Mouse (Mus musculus) heart, adult 18-20 months (tissue): Measurements from ENCODE around the gene Lhx1. TPM values are rescaled to one million over a fixed set of nuclear protein-coding genes. Genes with fewer than 3 reads are reported as not detected.

Source experiments
- DNase-seq, 2 experiments: peaks; one replicate each; pipeline ENCODE4 v3.0.0; 2021 to 2022; ENCODE audit warnings: mixed read lengths in 1 of 2
- long read RNA-seq, 2 experiments: library from polyadenylated mRNA; stranded (forward); transcript quantifications; one replicate each; pipeline ENCODE4 v2.0.0; 2021
- total RNA-seq, 2 experiments: library from RNA; stranded (reverse); gene quantifications; 2 replicates each; pipeline ENCODE4 v1.2.3; 2021

Gene Lhx1
- total RNA-seq: not detected
- long read RNA-seq, experiment 1: 0 reads
- long read RNA-seq, experiment 2: 0 reads

- peak in 1 of 2 experiments; percentile 45 for DNase-seq
Measured at GRCm38 (mm10) chr11:84525421-84526274, at the start of gene Lhx1. TSS of gene Lhx1 (minus strand) at chr11:84525535.

DNA sequence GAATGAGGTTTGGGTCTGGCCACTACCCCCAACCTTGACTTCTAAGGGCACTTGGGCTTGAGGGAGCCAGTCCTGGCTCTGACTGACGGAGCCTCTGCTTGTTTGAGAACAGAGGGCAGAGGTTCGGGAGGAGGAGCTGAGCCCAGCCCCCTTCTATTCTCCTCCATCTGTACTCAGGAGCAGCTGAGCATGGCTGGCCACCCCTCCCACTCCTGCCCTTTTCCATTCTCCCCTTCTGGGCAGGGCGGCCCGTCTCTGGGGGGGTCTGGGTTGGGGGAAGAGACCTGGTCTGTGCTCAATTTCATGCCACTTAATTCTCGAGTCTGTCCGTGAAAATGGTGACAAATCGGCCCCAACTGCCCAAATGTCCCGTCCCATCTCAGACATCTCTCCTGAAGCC, 49.5 kb upstream of the Lhx1 start:
- DNase-seq: no peak

- no peak for DNase-seq
Measured at GRCm38 (mm10) chr11:84573637-84574036, 48.3 kb upstream of the Lhx1 start.

- DNase-seq: no peak
Measured at GRCm38 (mm10) chr11:84570812-84571211, 45.5 kb upstream of the Lhx1 start.

GRCm38 (mm10) chr11:84570392-84570791, 45.1 kb upstream of the Lhx1 start:
- no peak for DNase-seq

GRCm38 (mm10) chr11:84569052-84569751, 43.9 kb upstream of the Lhx1 start:
- DNase-seq: no peak

DNA sequence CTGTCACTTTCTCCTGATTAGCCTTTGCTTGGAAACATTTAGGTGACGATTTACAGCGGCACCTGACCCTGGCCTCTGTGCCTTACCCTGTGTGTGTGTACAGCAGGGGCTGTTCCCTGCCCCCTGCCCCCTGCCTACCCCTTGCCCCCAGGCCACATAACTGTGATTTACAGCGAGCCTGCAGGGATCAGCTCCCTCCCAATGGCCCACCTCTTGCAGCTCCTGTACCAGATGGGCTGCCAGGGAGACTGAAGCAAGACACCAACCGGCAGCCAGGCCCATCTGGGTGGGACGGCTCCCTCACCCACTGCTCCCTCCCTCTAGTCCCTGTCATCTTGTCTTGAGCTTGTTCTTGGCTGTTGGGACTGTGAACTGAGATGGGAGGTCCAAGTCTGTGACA, 43.1 kb upstream of the Lhx1 start:
- no peak for DNase-seq

- DNase-seq: no peak
Measured at GRCm38 (mm10) chr11:84566691-84567090, 41.4 kb upstream of the Lhx1 start.

DNA sequence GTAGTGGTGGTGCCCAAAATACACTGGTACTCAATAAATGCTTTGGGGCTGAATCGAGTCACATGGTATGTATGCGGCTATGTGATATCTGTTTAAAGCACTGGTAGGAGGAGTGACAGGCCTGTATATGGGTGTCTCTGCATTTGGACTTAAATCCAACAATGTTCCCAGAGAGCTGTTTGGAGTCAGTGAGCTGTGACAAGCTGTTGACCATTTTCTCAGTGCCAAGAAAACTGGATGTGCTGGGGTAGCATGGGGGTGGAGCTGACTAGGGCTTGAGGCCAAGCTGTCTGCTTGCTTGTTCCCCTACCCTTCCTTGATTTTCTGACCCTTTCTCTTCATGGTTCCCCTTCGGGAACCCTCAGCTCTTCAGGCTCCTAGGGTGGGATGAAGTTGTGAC, 39.9 kb upstream of the Lhx1 start:
- DNase-seq: no peak

GRCm38 (mm10) chr11:84563360-84563759, 38.0 kb upstream of the Lhx1 start:
- no peak for DNase-seq

DNA sequence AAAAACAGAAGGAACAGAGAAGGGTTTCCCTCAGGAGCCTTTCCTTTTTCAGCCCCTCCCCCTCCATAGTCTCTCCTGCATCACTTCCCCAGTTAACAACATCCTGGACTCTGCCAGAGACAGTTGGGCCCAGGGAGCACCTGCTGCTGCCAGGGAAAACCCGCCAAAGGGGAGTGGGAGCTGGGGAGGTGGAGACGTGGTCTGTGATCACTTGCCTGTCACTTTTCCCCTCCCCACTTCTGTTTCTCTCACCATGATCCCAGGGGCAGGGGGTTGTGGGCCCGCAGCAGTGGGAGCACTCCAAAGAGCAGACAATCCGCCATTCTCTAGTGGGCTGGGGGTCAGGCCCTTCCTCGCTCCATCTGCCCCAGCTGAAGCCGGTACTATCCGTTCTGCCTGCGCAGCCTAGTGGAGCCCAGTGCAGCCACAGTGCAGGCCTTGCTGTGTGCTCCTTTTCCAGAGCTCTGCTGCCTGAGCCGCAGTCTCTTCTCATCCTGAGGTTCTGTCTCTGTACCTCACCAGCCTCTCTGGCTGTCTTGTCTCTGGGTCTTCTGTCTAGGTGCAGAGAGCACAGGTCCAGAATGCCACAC, 37.5 kb upstream of the Lhx1 start:
- no peak for DNase-seq

- DNase-seq: no peak
Measured at GRCm38 (mm10) chr11:84561546-84561945, 36.2 kb upstream of the Lhx1 start.

- no peak for DNase-seq
Measured at GRCm38 (mm10) chr11:84553821-84554450, 28.6 kb upstream of the Lhx1 start.

DNA sequence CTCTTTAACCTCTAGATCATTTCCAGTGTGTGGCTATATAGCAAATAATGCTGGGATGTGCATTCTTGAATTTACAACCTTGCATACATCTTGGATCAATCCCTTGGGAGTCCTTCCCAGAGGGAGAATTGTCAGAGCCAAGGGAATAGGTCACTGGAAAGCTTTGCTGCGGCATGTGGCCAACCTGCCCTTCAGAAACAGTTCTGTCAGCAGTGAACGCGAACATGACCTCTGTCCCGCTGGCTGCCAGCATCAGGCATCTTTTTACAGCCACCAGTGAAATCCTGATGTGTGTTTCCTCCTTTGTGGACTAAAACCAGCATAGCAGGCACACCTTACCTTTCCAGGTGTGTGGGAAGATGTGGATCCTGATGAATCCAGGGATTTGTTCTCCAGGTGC, 26.0 kb upstream of the Lhx1 start:
- peak in 1 of 2 experiments; percentile 8 for DNase-seq

DNA sequence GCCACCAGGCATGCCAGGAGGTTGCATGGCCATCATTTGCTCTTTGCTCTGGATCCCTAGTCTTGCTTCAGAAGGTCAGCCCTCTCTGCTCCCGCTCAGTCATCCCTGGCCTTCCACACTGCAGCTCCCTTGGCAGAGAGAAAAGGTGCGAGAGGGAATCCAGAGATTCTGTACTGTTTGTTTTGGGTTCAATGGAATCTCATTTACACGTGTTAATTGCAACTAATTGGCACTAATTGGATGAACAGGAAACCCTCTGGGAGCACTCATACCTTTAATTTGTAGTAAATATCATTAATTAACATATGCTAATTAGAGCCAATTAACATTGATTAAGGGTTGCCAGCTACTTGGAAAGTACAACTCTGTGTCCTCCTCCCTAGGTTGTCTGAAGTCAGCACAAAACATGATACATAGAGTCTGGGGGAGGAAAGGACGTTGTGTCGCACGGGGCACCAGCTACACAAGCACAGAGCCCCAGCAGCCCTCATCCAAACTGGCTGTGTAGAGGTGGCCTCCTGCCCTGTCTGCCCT, 24.0 kb upstream of the Lhx1 start:
- DNase-seq: no peak

DNA sequence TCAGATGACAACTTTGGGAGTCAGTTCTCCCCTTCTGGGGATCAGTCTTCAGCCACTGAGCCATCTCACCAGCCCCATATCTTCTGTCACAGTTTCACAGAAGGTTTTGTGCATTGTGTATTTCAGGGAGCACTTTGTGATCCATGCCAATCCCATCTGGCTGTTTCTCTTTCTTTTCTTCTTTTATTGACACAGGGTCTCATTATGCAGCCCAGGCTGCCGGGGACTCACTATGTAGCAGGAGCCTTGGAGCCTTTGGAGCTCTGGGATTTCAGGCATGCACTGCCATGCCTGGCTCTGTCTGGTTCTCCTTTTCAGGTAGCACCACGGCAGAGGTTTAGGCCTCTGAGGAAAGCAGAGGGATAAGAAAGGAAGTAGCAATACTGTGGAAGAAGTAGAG, 23.0 kb upstream of the Lhx1 start:
- no peak for DNase-seq

- DNase-seq: no peak
Measured at GRCm38 (mm10) chr11:84539981-84540380, 14.6 kb upstream of the Lhx1 start.

DNA sequence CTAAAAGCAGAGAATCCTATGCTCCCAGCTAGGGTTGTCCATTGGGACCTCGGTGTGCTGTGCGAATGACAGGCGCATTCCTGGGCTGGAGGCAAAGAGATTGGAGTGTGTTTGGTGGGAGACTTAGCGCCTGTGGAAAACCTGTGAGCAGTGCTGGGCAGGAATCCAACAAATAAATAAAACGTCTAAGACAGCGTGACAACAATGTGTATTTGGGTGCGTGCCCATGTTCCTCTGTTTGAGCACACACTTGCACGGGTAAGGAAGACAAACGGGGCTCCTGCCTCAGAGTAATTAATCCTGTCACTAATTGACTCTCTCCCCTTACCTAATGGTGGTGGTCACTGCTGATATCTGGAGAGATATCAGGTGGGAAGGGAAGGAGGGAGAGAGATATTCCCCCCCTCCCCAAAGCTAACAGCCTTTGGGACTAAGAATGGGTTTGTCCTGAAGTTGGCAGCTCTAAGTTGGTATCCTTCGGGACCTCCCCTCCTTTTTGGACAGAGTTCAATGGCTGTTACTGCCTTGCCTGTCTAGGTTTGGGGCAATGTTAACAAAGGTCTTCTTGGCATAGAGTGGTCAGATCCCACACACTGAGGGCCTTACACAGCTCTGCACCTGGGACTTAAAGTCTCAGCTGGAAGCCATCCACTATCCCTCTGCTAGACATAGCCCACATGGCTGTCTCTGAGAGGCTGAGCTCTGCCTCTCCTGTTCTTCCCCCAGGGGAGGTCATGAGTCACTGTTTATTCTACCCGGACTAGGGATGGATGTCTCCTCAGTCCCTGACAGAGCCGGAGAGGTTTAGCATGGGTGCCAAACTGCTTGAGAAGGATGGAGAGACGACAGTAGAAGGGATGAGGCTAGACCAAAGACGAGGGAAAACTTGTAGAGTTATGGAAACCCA, 4.7 kb upstream of the Lhx1 start:
- DNase-seq: no peak

DNA sequence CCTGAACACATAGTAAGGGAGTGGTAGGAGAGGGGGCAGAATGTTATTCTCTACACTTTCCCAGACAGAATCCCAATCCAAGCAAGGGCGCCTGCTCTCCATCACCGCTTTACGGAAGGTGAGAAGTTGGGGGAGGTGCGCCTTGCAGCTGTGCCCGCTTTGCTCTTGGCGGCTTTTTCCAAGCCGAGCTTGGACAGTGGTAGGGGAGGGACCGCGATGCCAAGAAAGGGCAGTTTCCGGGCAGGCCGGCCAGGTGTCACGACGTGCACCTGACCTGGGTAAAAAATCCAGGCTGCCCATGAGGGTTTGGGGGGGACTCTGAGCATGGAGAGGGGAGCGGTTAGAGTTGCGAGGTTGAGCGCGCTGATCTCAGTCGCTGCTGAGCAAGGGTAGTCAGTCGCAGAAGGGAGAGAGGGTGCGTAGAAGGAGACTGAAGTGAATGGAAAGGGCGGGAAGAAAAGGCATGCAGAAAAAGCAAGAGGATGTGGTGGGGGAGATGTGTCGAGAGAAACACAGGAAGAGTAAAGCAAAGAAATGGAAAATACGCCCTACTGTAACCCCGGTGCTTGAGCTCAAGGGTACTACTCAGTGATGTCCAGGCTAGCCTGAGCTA, 3.9 kb upstream of the Lhx1 start:
- DNase-seq: no peak

GRCm38 (mm10) chr11:84526976-84527860, 1.9 kb upstream of the Lhx1 start:
- DNase-seq: no peak
